Mouse (Mus musculus) left cerebral cortex, postnatal 4 days (tissue): ENCODE measurements around the gene Zscan4f. TPM values are rescaled to one million over a fixed set of nuclear protein-coding genes. Genes with fewer than 3 reads are reported as not detected.
"Not testable (repeated sequence)": the region's sequence is repeated elsewhere in the genome, so short reads cannot be mapped to it uniquely, and the experiment has no call there.

Source experiments
- DNase-seq: peaks from one replicate; pipeline ENCODE4 v3.0.0-alpha.2; 2022
- intact Hi-C: fragments of 180-260 bp; cut with DNase I; formaldehyde crosslinking; loops from one replicate; pipeline ENCODE4 v1.15.1; 2025
- microRNA-seq: library from miRNA; unstranded; fragments of <30 nt; microRNA quantifications from one replicate; pipeline ENCODE4 v1.2.0, GENCODE M21; 2022
- total RNA-seq, 2 experiments: library from RNA; stranded (reverse); gene quantifications; 2 replicates each; pipeline ENCODE4 v1.2.3; 2021

The Zscan4f gene
- total RNA-seq, result not detected

GRCm38 (mm10) chr7:11397615-11398014, at the start of gene Zscan4f:
Gene Zscan4f (plus strand): TSS chr7:11397915.
- intact Hi-C loops, DNase-seq: not testable (repeated sequence)

GRCm38 (mm10) chr7:11384641-11385040, 13.1 kb upstream of the Zscan4f start:
- intact Hi-C loops, DNase-seq: not testable (repeated sequence)

Small RNAs within 50 kb of the gene (microRNA-seq; reads per million reads assigned to microRNA genes)
- not detected for gene Gm23087

Other genes with a start within 250 kb of the Zscan4f start
- gene Zscan4d, start 231.8 kb upstream of the Zscan4f start, total RNA-seq, result not detected
- not detected for gene Zscan4e, start 87.2 kb upstream of the Zscan4f start, total RNA-seq
- not detected for gene Zscan4-ps2, start 116.4 kb downstream of the Zscan4f start, total RNA-seq
- gene Zscan4-ps3, start 211.4 kb downstream of the Zscan4f start, total RNA-seq, result not detected